Mouse (Mus musculus): ENCODE results near the gene Nudt14.

GRCm38 (mm10) chr12:112940710-112941109, 1.2 kb downstream of the Nudt14 start:
- no peak for TF ChIP-seq MAFK (IDR thresholded peaks at IDR 0.05; ENCODE audit: insufficient read depth, low read depth, low read length)
- TF ChIP-seq ZNF384 (IDR thresholded peaks at IDR 0.05; ENCODE audit: low read depth, low read length), result no peak
- TF ChIP-seq ZC3H11A (IDR thresholded peaks at IDR 0.05; ENCODE audit: borderline replicate concordance, low read depth, low read length), result no peak
- TF ChIP-seq CHD2 (IDR thresholded peaks at IDR 0.05; ENCODE audit: low read depth, low read length), result no peak

Measured in ES-E14 (cell line).